Mouse (Mus musculus) intestine, embryonic 15.5 days (tissue): ENCODE data around the gene Acvr1. TPM values are rescaled to one million over a fixed set of nuclear protein-coding genes. Genes with fewer than 3 reads are reported as not detected.
A peak's percentile ranks its signal among the peaks of the same experiment; 100 is the strongest.

Experiments used
- ATAC-seq: fragments of 200-750 bp; cut with Nextera tagmentation; 2 replicates; pipeline ENCODE4 v1.8.0; 2017; ENCODE audit warnings: moderate TSS enrichment, moderate library complexity
- H3K27ac ChIP-seq: fragments of 300-500 bp; sonication (generic); 2 replicates; pipeline ENCODE4 v1.5.1; 2015; ENCODE audit warnings: mild to moderate bottlenecking, inconsistent platforms
- H3K27me3 ChIP-seq: fragments of 300-500 bp; sonication (generic); replicated peaks from 2 replicates; pipeline ENCODE4 v1.6.1; 2015; ENCODE audit warnings: inconsistent platforms
- H3K36me3 ChIP-seq: fragments of 300-500 bp; sonication (generic); 2 replicates; pipeline ENCODE4 v1.6.1; 2015; ENCODE audit warnings: inconsistent platforms
- H3K4me1 ChIP-seq: fragments of 300-500 bp; sonication (generic); replicated peaks from 2 replicates; pipeline ENCODE4 v1.6.1; 2015; ENCODE audit warnings: inconsistent platforms
- H3K4me2 ChIP-seq: fragments of 300-500 bp; sonication (generic); replicated peaks from 2 replicates; pipeline ENCODE4 v1.6.1; 2015; ENCODE audit warnings: mild to moderate bottlenecking, inconsistent platforms
- H3K4me3 ChIP-seq: fragments of 300-500 bp; sonication (generic); replicated peaks from 2 replicates; pipeline ENCODE4 v1.5.1; 2015; ENCODE audit warnings: inconsistent platforms
- H3K9ac ChIP-seq: fragments of 300-500 bp; sonication (generic); 2 replicates; pipeline ENCODE4 v1.6.1; 2015; ENCODE audit warnings: inconsistent platforms
- H3K9me3 ChIP-seq: fragments of 300-500 bp; sonication (generic); 2 replicates; pipeline ENCODE4 v1.6.1; 2016; ENCODE audit warnings: inconsistent platforms
- WGBS: fragments of 180-500 bp; shearing (Covaris S2); methylation state at CpG from one replicate; pipeline ENCODE4 v1.1.7; 2015; 5-methylcytosine and 5-hydroxymethylcytosine counted together
- polyA plus RNA-seq: library from polyadenylated mRNA; unstranded; fragments of >200 nt; fragmentation: Nextera tagmentation; extraction: Ambion mirVana; gene quantifications from 2 replicates; pipeline ENCODE4 v1.2.1, GENCODE M21; 2015

Acvr1 gene
- polyA plus RNA-seq, 1 experiment from 2014 or later, result 4.9 TPM

DNA sequence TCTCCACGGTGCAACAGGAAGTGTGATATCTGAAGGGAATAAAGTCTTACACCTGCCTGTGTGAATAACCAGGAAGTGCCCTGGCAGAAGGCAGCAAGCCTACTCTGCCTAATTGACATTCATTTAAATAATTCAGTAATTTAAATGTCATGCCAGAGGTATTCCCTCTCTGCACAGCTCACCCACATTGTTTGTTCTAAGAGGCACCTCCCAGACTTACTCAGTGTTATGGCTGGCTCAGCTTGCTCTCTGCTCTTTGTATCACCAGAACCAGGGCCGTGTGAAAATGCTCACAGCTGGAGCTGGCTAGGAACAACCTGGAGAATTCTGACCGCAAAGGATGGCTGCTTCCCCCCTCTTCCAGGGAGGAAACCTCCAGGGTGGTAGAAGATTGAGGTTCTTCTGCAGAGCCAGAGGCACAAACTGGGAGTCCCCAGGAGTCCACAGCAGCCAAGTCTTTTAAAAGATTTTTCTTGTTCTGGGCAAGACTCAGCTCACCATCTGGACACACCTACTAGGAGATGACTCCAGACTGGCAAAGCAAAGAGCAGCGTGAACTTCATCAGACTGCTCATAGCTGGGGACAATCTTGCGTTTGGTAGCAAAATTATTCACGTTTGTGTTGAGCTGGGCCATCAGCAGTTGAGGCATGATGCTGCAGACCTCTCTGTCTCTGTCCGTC is 82.5 kb downstream of the Acvr1 start:
- no peaks in the 10 kb centered on the region for H3K27me3 ChIP-seq
- H3K4me1 ChIP-seq, result peaks cover 27% of the 10 kb centered on the region
- H3K36me3 ChIP-seq, result no peaks in the 10 kb centered on the region
- H3K9ac ChIP-seq, result no peak overlapping the region
- H3K4me3 ChIP-seq, result no peak overlapping the region
- no peaks in the 10 kb centered on the region for H3K9me3 ChIP-seq
- H3K27ac ChIP-seq, result peak overlapping the region; percentile 38; the same call in 1 of the 2 replicates
- no peak overlapping the region for H3K4me2 ChIP-seq
- peak; percentile 79 for ATAC-seq
- WGBS, result 37% methylated on average over 7 of the region's 7 CpGs

- Histone ChIP-seq H3K36me3 (no peaks in the 10 kb centered on the region), H3K4me2 (no peak overlapping the region), H3K4me3 (no peak overlapping the region), H3K27me3 (no peaks in the 10 kb centered on the region), H3K9ac (no peak overlapping the region), H3K27ac (no peak overlapping the region), H3K9me3 (no peaks in the 10 kb centered on the region), H3K4me1 (peaks cover 18% of the 10 kb centered on the region)
- no peak for ATAC-seq
- WGBS, result 65% methylated on average over 9 of the region's 9 CpGs
These were observed 85.4 kb downstream of the Acvr1 start for GRCm38 (mm10) chr2:58481450-58482100.

GRCm38 (mm10) chr2:58480764-58481163 is 86.2 kb downstream of the Acvr1 start:
- WGBS, result 72% methylated on average over 6 of the region's 6 CpGs
- Histone ChIP-seq H3K9ac (no peak overlapping the region), H3K27ac (no peak overlapping the region), H3K4me1 (peaks cover 13% of the 10 kb centered on the region), H3K27me3 (no peaks in the 10 kb centered on the region), H3K36me3 (no peaks in the 10 kb centered on the region), H3K4me2 (no peak overlapping the region), H3K4me3 (no peak overlapping the region), H3K9me3 (no peaks in the 10 kb centered on the region)
- no peak for ATAC-seq

DNA sequence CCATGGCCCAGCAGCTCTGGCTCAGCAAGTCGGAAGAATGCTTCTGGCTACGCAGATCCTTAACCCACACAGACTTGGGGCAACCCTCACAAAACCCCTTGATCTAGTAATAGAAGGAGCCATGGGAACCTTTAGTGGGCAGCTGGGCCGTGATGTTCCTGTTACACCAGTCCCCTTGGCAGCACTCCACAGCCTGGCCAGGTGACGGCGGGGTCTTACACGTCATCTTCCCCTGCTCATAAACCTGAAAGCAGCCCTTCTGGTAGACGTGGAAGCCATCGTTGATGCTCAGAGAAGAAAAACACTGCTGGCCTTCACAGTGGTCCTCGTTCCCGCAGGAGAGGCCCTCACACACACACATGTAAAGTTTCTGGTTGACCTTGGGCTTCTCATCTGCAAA is 87.4 kb downstream of the Acvr1 start:
- no peak overlapping the region for H3K4me3 ChIP-seq
- H3K9me3 ChIP-seq, result no peaks in the 10 kb centered on the region
- peaks cover 4% of the 10 kb centered on the region for H3K4me1 ChIP-seq
- no peak overlapping the region for H3K9ac ChIP-seq
- no peak overlapping the region for H3K4me2 ChIP-seq
- no peak overlapping the region for H3K27ac ChIP-seq
- H3K36me3 ChIP-seq, result no peaks in the 10 kb centered on the region
- WGBS, result 88% methylated on average over 10 of the region's 10 CpGs
- no peak for ATAC-seq
- H3K27me3 ChIP-seq, result no peaks in the 10 kb centered on the region

DNA sequence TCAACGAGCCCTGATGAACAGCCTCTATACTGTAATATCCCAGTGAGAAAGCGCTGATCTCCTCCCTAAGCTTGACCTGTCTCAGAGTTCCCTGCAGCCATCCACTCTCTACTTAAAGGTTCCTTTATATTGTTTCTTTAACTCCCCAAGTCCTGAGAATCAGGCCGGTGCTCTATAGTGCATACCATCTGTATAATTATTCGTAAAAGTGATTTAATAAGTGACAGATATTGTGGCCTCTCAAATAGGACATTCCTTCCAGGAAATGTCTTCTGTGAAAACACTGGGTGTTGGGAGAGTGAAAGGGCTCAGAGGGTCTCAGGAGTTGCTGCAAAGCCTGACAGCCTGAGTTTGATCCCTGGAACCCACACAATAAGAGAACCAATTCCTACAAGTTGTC is 88.8 kb downstream of the Acvr1 start:
- WGBS, result 90% methylated on average over 4 of the region's 4 CpGs
- Histone ChIP-seq H3K36me3 (no peaks in the 10 kb centered on the region), H3K4me3 (no peak overlapping the region), H3K4me2 (no peak overlapping the region), H3K27ac (no peak overlapping the region), H3K9ac (no peak overlapping the region), H3K27me3 (no peaks in the 10 kb centered on the region), H3K9me3 (no peaks in the 10 kb centered on the region), H3K4me1 (no peaks in the 10 kb centered on the region)
- ATAC-seq, result no peak

- WGBS, result 65% methylated on average over 12 of the region's 12 CpGs
- Histone ChIP-seq H3K4me2 (no peak overlapping the region), H3K4me1 (no peaks in the 10 kb centered on the region), H3K9me3 (no peaks in the 10 kb centered on the region), H3K27me3 (no peaks in the 10 kb centered on the region), H3K36me3 (no peaks in the 10 kb centered on the region), H3K9ac (no peak overlapping the region), H3K4me3 (no peak overlapping the region), H3K27ac (no peak overlapping the region)
- peak; percentile 69 for ATAC-seq
These were observed 89.8 kb downstream of the Acvr1 start for GRCm38 (mm10) chr2:58476956-58477715.

DNA sequence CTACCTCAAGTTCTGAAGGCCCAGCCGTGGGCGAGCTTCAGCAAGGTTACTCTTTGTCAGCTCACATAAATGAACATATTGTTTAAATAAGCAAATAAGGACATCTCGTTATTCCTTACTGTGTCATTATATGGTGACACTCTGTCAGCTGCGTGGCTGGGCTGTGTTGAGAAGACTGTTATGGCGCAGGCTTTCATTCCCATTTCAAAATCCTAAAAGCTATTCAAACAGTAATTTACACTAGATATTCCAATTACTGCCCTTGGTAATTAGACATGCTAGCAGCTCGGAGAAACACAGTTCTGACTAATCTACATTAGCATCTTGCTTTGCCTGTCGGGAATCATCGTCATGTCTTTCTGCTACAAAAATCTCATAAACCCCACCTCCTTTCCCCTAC is 91.4 kb downstream of the Acvr1 start:
- Histone ChIP-seq H3K27me3 (no peaks in the 10 kb centered on the region), H3K4me1 (no peaks in the 10 kb centered on the region), H3K9ac (no peak overlapping the region), H3K36me3 (no peaks in the 10 kb centered on the region), H3K4me2 (no peak overlapping the region), H3K27ac (no peak overlapping the region), H3K4me3 (no peak overlapping the region), H3K9me3 (no peaks in the 10 kb centered on the region)
- no peak for ATAC-seq
- WGBS, result 92% methylated on average over 8 of the region's 8 CpGs

DNA sequence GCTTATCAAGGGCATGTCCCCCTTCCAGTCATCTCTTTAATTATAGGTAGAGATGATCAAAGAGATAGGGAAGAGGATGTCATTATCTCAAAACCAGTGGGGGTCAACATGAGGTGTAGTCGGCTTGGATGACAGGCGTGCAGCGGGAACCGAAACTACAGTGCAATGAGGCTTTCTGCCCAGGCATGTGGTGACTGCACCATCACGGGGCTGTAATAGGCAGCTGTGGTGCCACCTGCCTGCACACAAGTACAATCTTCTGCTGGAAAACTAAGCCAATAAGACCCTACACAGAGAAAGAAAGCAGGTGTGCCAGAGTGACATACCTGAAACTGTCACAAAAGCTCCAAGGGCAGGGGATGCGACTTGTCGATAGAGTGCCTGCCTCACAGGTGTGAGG is 96.7 kb downstream of the Acvr1 start:
- Histone ChIP-seq H3K9ac (no peak overlapping the region), H3K27ac (no peak overlapping the region), H3K27me3 (no peaks in the 10 kb centered on the region), H3K4me2 (no peak overlapping the region), H3K9me3 (no peaks in the 10 kb centered on the region), H3K4me3 (no peak overlapping the region), H3K4me1 (no peaks in the 10 kb centered on the region), H3K36me3 (peaks cover 24% of the 10 kb centered on the region)
- 94% methylated on average over 7 of the region's 7 CpGs for WGBS
- ATAC-seq, result no peak

GRCm38 (mm10) chr2:58469816-58470215 is 97.1 kb downstream of the Acvr1 start, which contains the start of gene Gm17409:
Gene Gm17409, plus strand, starts transcription at chr2:58470116.
- Histone ChIP-seq H3K27ac (no peak within 1 kb of the TSS), H3K4me2 (no peak within 1 kb of the TSS), H3K36me3 (peaks cover 24% of the 10 kb centered on the region), H3K27me3 (no peaks in the 10 kb centered on the region), H3K4me1 (no peaks in the 10 kb centered on the region), H3K9me3 (no peaks in the 10 kb centered on the region), H3K9ac (no peak within 1 kb of the TSS), H3K4me3 (no peak within 1 kb of the TSS)
- 86% methylated on average over 7 of the region's 7 CpGs for WGBS
- ATAC-seq, result no peak

DNA sequence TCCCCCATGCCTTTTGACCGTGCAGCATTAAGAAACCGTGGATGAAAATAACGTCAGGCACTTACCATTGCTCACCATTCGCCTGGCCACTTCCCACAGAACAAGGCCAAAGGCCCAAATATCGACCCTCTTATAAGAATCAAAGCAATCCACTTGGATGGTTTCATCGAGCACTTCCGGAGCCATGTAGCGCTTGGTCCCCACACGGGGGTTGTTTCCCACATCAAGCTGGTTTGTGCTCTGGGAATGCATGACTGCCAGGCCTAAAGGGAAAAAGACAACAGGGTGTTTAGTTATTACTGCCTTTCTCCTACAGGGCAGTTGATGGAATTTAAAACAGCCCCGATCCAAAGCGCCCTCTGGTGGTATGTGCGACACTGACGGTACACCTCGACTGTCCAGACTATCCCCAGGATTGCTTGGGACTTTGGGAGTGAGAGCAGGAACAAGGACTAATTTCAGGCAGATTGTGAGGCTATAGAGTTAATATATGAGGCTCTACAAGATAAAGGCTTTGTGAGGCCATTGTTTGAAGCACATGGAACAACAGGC is 108.1 kb downstream of the Acvr1 start:
- Histone ChIP-seq H3K4me1 (no peaks in the 10 kb centered on the region), H3K27me3 (no peaks in the 10 kb centered on the region), H3K27ac (no peak overlapping the region), H3K9ac (no peak overlapping the region), H3K4me2 (no peak overlapping the region), H3K4me3 (no peak overlapping the region), H3K9me3 (no peaks in the 10 kb centered on the region), H3K36me3 (peaks cover 13% of the 10 kb centered on the region)
- 88% methylated on average over 14 of the region's 14 CpGs for WGBS
- no peak for ATAC-seq

DNA sequence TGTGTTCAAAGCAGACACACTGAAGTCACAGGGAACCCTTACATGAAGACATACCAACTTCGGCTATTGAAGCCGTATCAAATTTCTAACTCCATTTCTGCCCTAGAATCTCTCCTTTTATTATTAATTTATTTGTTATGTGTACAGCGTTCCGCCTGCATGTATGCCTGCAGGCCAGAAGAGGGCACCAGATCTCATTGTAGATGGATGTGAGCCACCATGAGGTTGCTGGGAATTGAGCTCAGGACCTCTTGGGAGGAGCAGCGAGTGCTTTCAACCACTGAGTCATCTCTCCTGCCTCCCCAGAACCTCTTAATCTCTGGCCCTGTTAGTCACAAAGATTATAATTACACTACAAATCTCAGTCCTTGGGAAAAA is 109.5 kb downstream of the Acvr1 start:
- no peak for ATAC-seq
- Histone ChIP-seq H3K36me3 (peaks cover 9% of the 10 kb centered on the region), H3K4me3 (no peak overlapping the region), H3K27ac (no peak overlapping the region), H3K4me2 (no peak overlapping the region), H3K9me3 (no peaks in the 10 kb centered on the region), H3K27me3 (no peaks in the 10 kb centered on the region), H3K9ac (no peak overlapping the region), H3K4me1 (no peaks in the 10 kb centered on the region)
- WGBS, result 92% methylated on average over 5 of the region's 5 CpGs

DNA sequence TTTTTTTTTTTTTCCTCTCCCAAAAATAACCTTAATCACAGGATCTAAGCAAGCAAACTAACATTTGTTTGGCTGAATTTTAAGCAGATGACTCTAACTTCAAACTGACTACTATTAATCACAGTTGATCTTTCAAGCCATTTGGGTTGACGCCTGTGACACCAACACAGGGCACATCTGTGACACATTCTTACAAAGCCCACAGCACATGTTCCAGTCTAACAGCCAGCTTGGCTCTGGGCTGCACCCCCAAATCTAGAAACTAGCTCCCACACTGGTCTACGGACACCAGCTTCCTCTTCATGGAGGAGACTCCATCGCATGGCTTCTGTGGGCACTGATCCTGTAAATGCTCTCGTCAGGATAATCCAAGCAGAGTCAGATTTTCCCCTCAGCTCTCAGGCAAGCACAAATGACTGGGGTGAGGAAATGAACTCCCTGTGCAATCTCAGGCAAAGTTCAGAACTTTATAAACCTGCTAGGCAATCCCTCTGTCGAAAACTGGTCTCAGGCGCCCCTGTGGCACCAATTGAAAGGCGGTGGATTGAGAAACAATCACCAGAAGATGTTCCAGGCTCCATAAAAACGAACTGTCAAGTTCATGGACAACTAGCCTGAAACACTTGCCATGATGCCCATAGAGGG is 110.0 kb downstream of the Acvr1 start:
- Histone ChIP-seq H3K36me3 (peaks cover 8% of the 10 kb centered on the region), H3K27ac (no peak overlapping the region), H3K9me3 (no peaks in the 10 kb centered on the region), H3K4me2 (no peak overlapping the region), H3K4me1 (no peaks in the 10 kb centered on the region), H3K4me3 (no peak overlapping the region), H3K27me3 (no peaks in the 10 kb centered on the region), H3K9ac (no peak overlapping the region)
- 88% methylated on average over 8 of the region's 8 CpGs for WGBS
- no peak for ATAC-seq
